Mouse (Mus musculus) erythroblast, adult 5-6 weeks (primary cell): ENCODE data around the gene Samd10. TPM values are rescaled to one million over a fixed set of nuclear protein-coding genes. Genes with fewer than 3 reads are reported as not detected.

ENCODE experiments used
- total RNA-seq, 2 experiments: library from RNA; stranded (forward) in 1 of 2; stranded (reverse) in 1 of 2; fragments of 150-400 nt in 1 of 2; fragments of 200-764, 138-1000 nt in 1 of 2; gene quantifications; 2 replicates each; pipeline versions ENCODE4 v1.2.3 to v1.2.4; 2015 to 2017; ENCODE audit warnings: low replicate concordance in 2 of 2

Gene Samd10
- total RNA-seq, 2 experiments from 2014 or later, result 1.9 to 4.0 TPM

Other genes starting within 250 kb of the Samd10 start
- gene Zgpat, start 234.3 kb downstream of the Samd10 start, total RNA-seq (2015; ENCODE audit: low replicate concordance), result 0.77 and 2.3 TPM in 2 replicates
- 10.5 and 11.0 TPM in 2 replicates for gene Zgpat, start 234.3 kb downstream of the Samd10 start, total RNA-seq (2017; ENCODE audit: low replicate concordance)
- gene Arfrp1, start 233.8 kb downstream of the Samd10 start, total RNA-seq (2015; ENCODE audit: low replicate concordance), result 0.96 and 11.1 TPM in 2 replicates
- gene Arfrp1, start 233.8 kb downstream of the Samd10 start, total RNA-seq (2017; ENCODE audit: low replicate concordance), result 4.0 and 13.0 TPM in 2 replicates
- gene Lime1, start 219.1 kb downstream of the Samd10 start, total RNA-seq (2015; ENCODE audit: low replicate concordance), result 8.8 and 11.5 TPM in 2 replicates
- gene Lime1, start 219.1 kb downstream of the Samd10 start, total RNA-seq (2017; ENCODE audit: low replicate concordance), result 2.5 and 3.8 TPM in 2 replicates
- 1.9 and 2.9 TPM in 2 replicates for gene Zbtb46, start 139.8 kb downstream of the Samd10 start, total RNA-seq (2015; ENCODE audit: low replicate concordance)
- gene Zbtb46, start 139.8 kb downstream of the Samd10 start, total RNA-seq (2017; ENCODE audit: low replicate concordance), result 5.4 and 6.2 TPM in 2 replicates
- gene Abhd16b, start 106.0 kb downstream of the Samd10 start, total RNA-seq (2015; ENCODE audit: low replicate concordance), result not detected in 2 replicates
- not detected in 2 replicates for gene Abhd16b, start 106.0 kb downstream of the Samd10 start, total RNA-seq (2017; ENCODE audit: low replicate concordance)
- gene Tpd52l2, start 102.1 kb downstream of the Samd10 start, total RNA-seq (2015; ENCODE audit: low replicate concordance), result 21.3 and 27.5 TPM in 2 replicates
- gene Tpd52l2, start 102.1 kb downstream of the Samd10 start, total RNA-seq (2017; ENCODE audit: low replicate concordance), result 25.3 and 41.0 TPM in 2 replicates
- 8.2 and 17.1 TPM in 2 replicates for gene Dnajc5, start 78.7 kb downstream of the Samd10 start, total RNA-seq (2015; ENCODE audit: low replicate concordance)
- 12.7 and 14.8 TPM in 2 replicates for gene Dnajc5, start 78.7 kb downstream of the Samd10 start, total RNA-seq (2017; ENCODE audit: low replicate concordance)
- 18.8 and 40.8 TPM in 2 replicates for gene Uckl1, start 14.3 kb downstream of the Samd10 start, total RNA-seq (2015; ENCODE audit: low replicate concordance)
- 11.6 and 16.0 TPM in 2 replicates for gene Uckl1, start 14.3 kb downstream of the Samd10 start, total RNA-seq (2017; ENCODE audit: low replicate concordance)
- gene Prpf6, start 7.3 kb downstream of the Samd10 start, total RNA-seq (2015; ENCODE audit: low replicate concordance), result 9.2 and 16.9 TPM in 2 replicates
- 21.0 and 30.1 TPM in 2 replicates for gene Prpf6, start 7.3 kb downstream of the Samd10 start, total RNA-seq (2017; ENCODE audit: low replicate concordance)
- gene Zfp512b, start 6.4 kb downstream of the Samd10 start, total RNA-seq (2015; ENCODE audit: low replicate concordance), result 2.1 and 6.3 TPM in 2 replicates
- gene Zfp512b, start 6.4 kb downstream of the Samd10 start, total RNA-seq (2017; ENCODE audit: low replicate concordance), result 1.5 and 5.1 TPM in 2 replicates
- gene Gm29797, start 57.8 kb upstream of the Samd10 start, total RNA-seq (2015; ENCODE audit: low replicate concordance), result not detected in 2 replicates
- gene Gm29797, start 57.8 kb upstream of the Samd10 start, total RNA-seq (2017; ENCODE audit: low replicate concordance), result not detected in 2 replicates
- not detected in 2 replicates for gene Sox18, start 72.4 kb upstream of the Samd10 start, total RNA-seq (2015; ENCODE audit: low replicate concordance)
- not detected in 2 replicates for gene Sox18, start 72.4 kb upstream of the Samd10 start, total RNA-seq (2017; ENCODE audit: low replicate concordance)
- not detected in 2 replicates for gene Tcea2, start 81.1 kb upstream of the Samd10 start, total RNA-seq (2015; ENCODE audit: low replicate concordance)
- gene Tcea2, start 81.1 kb upstream of the Samd10 start, total RNA-seq (2017; ENCODE audit: low replicate concordance), result not detected in 2 replicates
- gene Rgs19, start 94.8 kb upstream of the Samd10 start, total RNA-seq (2015; ENCODE audit: low replicate concordance), result 127 and 130 TPM in 2 replicates
- gene Rgs19, start 94.8 kb upstream of the Samd10 start, total RNA-seq (2017; ENCODE audit: low replicate concordance), result 29.4 and 41.5 TPM in 2 replicates
- gene Lkaaear1, start 99.2 kb upstream of the Samd10 start, total RNA-seq (2015; ENCODE audit: low replicate concordance), result not detected in 2 replicates
- not detected in 2 replicates for gene Lkaaear1, start 99.2 kb upstream of the Samd10 start, total RNA-seq (2017; ENCODE audit: low replicate concordance)
- gene Oprl1, start 115.8 kb upstream of the Samd10 start, total RNA-seq (2015; ENCODE audit: low replicate concordance), result not detected in 2 replicates
- gene Oprl1, start 115.8 kb upstream of the Samd10 start, total RNA-seq (2017; ENCODE audit: low replicate concordance), result 1.3 TPM in 1 of 2 replicates, not detected in the other
- not detected in 2 replicates for gene Myt1, start 164.1 kb upstream of the Samd10 start, total RNA-seq (2015; ENCODE audit: low replicate concordance)
- gene Myt1, start 164.1 kb upstream of the Samd10 start, total RNA-seq (2017; ENCODE audit: low replicate concordance), result not detected in 2 replicates
- 120 and 125 TPM in 2 replicates for gene Pcmtd2, start 238.6 kb upstream of the Samd10 start, total RNA-seq (2015; ENCODE audit: low replicate concordance)
- 171 and 192 TPM in 2 replicates for gene Pcmtd2, start 238.6 kb upstream of the Samd10 start, total RNA-seq (2017; ENCODE audit: low replicate concordance)